Mouse (Mus musculus): Measurements from ENCODE around the gene Ptges.

Ptges gene

GRCm38 (mm10) chr2:30845152-30846070 is 84.3 kb downstream of the Ptges start:
- DNase-seq, result no peak

GRCm38 (mm10) chr2:30842615-30843014 is 87.0 kb downstream of the Ptges start:
- no peak for DNase-seq
